Mouse (Mus musculus): ENCODE data around the gene Ttn.

DNA sequence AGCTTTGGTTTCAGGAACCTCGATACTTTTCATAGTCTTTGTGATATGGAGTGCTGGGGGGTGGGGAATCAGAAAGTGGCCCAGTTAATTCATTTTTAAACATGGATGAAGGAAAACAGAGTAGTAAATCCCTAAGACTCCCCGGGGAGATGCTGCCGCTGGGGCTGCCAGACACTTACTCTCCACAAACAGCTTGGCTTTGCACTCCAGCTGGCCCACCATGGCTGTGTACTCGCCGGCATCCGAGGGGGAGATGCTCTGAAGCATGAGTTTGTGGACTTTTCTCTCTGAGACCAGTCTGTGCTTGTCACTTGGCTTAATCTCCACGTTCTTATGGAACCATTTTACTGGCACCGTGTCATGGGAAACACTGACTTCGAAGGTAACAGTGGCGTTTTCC lies 43.8 kb downstream of the Ttn start:
- TF ChIP-seq MXI1 (IDR thresholded peaks at IDR 0.05; ENCODE audit: low read depth, low read length) (no peak), CTCF (IDR thresholded peaks at IDR 0.05 in 2 of 3, conservative IDR thresholded peaks at IDR 0.05 in 1 of 3; ENCODE audit: control insufficient read depth in 1 of 3, insufficient read depth in 1 of 3, low read depth in 2 of 3, low read length in 3 of 3, poor library complexity in 1 of 3, severe bottlenecking in 1 of 3) (no peak)

Data from MEL (cell line).